Mouse (Mus musculus) intestine, embryonic 14.5 days (tissue): ENCODE results near the gene 5530401A14Rik. TPM values are rescaled to one million over a fixed set of nuclear protein-coding genes. Genes with fewer than 3 reads are reported as not detected.

Source experiments
- polyA plus RNA-seq: library from polyadenylated mRNA; unstranded; fragments of >200 nt; fragmentation: Nextera tagmentation; extraction: Ambion mirVana; gene quantifications from 2 replicates; pipeline ENCODE4 v1.2.1, GENCODE M21; 2014

The 5530401A14Rik gene
- polyA plus RNA-seq, 1 experiment from 2014 or later, result not detected

Other genes starting within 250 kb of the 5530401A14Rik start
- gene Asic2, start 107.8 kb downstream of the 5530401A14Rik start, polyA plus RNA-seq, result 0.16 and 0.22 TPM in 2 replicates
- 14.0 and 17.4 TPM in 2 replicates for gene Ccl2, start 174.9 kb downstream of the 5530401A14Rik start, polyA plus RNA-seq
- not detected in 2 replicates for gene Gm17268, start 177.9 kb downstream of the 5530401A14Rik start, polyA plus RNA-seq
- 3.6 TPM in 2 replicates for gene Ccl7, start 185.0 kb downstream of the 5530401A14Rik start, polyA plus RNA-seq
- gene Ccl11, start 197.2 kb downstream of the 5530401A14Rik start, polyA plus RNA-seq, result 52.3 and 61.1 TPM in 2 replicates
- gene Ccl12, start 241.2 kb downstream of the 5530401A14Rik start, polyA plus RNA-seq, result 5.0 and 6.0 TPM in 2 replicates